Mouse (Mus musculus): Measurements from ENCODE around the gene Dnajb14. TPM values are rescaled to one million over a fixed set of nuclear protein-coding genes. Genes with fewer than 3 reads are reported as not detected.

The Dnajb14 gene
- polyA plus RNA-seq, 1 experiment from 2014 or later: 10.5 TPM

DNA sequence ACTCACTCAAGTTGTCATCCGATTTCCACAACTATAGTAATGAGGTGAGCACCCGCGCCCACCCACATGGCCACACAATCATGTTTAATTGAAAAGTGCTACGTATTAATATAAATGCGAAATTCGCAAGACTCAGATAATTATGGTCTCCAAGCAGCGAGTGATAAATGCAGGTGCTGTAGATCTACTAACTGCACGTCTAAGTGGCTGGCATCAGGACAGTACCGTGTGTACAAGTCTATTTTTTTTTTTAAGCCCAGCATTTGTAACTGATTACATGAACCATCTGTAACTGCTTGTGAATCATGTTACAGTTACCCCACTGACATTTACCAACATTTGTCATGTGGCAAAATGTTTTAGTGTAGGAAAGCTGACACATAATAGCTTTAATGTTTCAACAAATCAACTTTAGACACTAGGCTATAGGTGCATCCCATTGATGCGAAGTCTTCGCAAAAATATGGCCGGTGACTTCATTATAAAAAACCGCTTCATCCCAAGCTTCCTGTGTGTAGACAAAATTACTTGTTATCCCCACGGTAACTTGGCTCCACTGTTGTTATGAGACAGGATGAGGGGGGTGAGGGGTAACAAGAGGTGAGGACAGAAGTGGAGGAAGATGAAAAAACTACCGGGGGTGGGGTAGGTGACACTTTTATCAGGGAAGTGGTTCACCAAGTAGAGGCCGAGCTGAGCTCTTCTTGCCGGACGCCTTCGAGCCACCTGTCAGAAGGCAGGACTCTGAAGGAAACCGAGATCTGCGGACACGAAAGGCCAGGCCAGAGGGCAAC is 3.9 kb upstream of the Dnajb14 start:
- H3K9me3 ChIP-seq (replicated peaks): no peaks in the 10 kb centered on the region
- no peak for ATAC-seq (replicated peaks; ENCODE audit: insufficient number of reproducible peaks, insufficient read depth, low FRiP score, low read depth)
- H3K27ac ChIP-seq: peak overlapping the region; percentile 96
- peaks cover 4% of the 10 kb centered on the region; the same call in 1 of the 2 replicates for H3K36me3 ChIP-seq
- H3K4me2 ChIP-seq: peak overlapping the region; percentile 77
- peak overlapping the region; percentile 74 for H3K9ac ChIP-seq
- peaks cover 31% of the 10 kb centered on the region for H3K4me1 ChIP-seq (replicated peaks)
- no peaks in the 10 kb centered on the region for H3K27me3 ChIP-seq
- peak overlapping the region; percentile 85 for H3K4me3 ChIP-seq
- WGBS: 39% methylated on average over 22 of the region's 22 CpGs

GRCm38 (mm10) chr3:137864124-137864987 is 3.1 kb upstream of the Dnajb14 start, which contains the start of gene H2afz:
H2afz (plus strand) TSS chr3:137864487.
- Histone ChIP-seq H3K9me3 (replicated peaks) (no peaks in the 10 kb centered on the region), H3K4me2 (peak within 1 kb of the TSS; percentile 77), H3K4me3 (peak within 1 kb of the TSS; percentile 85), H3K27me3 (no peaks in the 10 kb centered on the region), H3K36me3 (peaks cover 4% of the 10 kb centered on the region; the same call in 1 of the 2 replicates), H3K27ac (peak within 1 kb of the TSS; percentile 96), H3K9ac (peak within 1 kb of the TSS; percentile 92), H3K4me1 (replicated peaks) (peaks cover 31% of the 10 kb centered on the region)
- WGBS: under 1% methylated on average over 104 of the region's 115 CpGs
- ATAC-seq (replicated peaks; ENCODE audit: insufficient number of reproducible peaks, insufficient read depth, low FRiP score, low read depth): peak; percentile 93

DNA sequence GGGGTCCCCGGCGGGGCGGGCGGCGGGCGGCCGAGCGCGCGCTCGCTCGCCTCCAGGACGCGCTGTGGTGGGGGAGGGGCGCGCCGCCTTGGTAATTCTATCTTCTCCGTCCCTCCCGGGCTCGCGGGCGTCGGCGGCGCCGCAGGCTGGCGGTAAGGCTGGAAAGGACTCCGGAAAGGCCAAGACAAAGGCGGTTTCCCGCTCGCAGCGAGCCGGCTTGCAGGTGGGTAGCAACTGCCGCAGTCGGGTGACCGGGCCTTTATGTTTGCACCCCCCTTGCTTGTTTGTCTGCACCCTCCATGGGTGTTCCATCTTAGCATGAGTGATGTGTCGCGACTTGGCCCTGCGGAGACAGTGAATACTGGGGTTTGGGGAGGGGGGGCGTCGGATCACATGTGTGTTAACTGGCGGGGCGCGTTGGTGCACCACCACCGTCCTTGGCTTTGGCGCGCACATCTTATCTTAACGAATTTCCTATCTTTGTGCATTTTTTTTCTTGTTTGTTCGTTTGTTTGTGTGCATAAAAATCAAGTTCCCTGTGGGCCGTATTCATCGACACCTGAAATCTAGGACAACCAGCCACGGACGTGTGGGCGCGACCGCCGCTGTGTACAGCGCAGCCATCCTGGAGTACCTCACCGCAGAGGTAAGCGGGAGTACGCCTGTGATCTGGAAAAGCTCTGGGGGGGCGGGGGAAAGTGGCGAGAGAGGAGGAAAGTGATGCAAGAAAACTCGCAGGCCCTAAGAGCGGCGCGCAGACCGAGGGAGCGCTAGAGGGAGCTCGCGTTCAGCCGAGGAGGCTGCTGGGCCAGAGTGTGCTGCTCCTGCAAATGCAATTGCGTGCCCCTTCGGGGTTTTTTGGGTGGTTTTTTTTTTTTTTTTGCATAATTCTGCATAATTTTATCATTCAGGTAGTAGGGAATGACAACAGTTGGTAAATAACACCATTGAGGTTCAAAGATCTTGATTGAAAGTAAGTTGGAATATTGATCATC is 2.2 kb upstream of the Dnajb14 start:
- Histone ChIP-seq H3K4me3 (peak overlapping the region; percentile 85), H3K9ac (peak overlapping the region; percentile 92), H3K9me3 (replicated peaks) (no peaks in the 10 kb centered on the region), H3K4me2 (peak overlapping the region; percentile 63), H3K27me3 (no peaks in the 10 kb centered on the region), H3K27ac (peak overlapping the region; percentile 96), H3K36me3 (peaks cover 4% of the 10 kb centered on the region; the same call in 1 of the 2 replicates), H3K4me1 (replicated peaks) (peaks cover 33% of the 10 kb centered on the region)
- ATAC-seq (replicated peaks; ENCODE audit: insufficient number of reproducible peaks, insufficient read depth, low FRiP score, low read depth): peak; percentile 29
- WGBS: under 1% methylated on average over 69 of the region's 74 CpGs

DNA sequence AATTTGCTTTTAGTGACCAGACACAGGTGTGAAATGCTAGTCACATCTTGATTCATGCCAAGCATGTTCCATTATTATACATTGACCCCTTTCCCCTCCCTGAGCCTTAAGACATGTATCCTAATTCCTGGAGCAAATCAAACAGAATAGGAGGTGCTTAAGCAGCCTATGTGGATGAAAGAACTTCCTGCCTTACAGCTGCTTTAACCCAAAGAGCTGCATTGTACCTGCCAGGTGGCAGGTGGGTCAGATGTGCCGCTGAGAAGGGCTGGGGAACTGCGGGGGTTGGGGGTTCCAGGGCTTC is 390 bp upstream of the Dnajb14 start:
- Histone ChIP-seq H3K9ac (peak overlapping the region; percentile 100), H3K4me1 (replicated peaks) (peaks cover 23% of the 10 kb centered on the region), H3K9me3 (replicated peaks) (no peaks in the 10 kb centered on the region), H3K27me3 (no peaks in the 10 kb centered on the region), H3K36me3 (peaks cover 4% of the 10 kb centered on the region; the same call in 1 of the 2 replicates), H3K27ac (peak overlapping the region; percentile 98), H3K4me2 (peak overlapping the region; percentile 80), H3K4me3 (peak overlapping the region; percentile 98)
- WGBS: 2% methylated on average over 2 of the region's 2 CpGs
- ATAC-seq (replicated peaks; ENCODE audit: insufficient number of reproducible peaks, insufficient read depth, low FRiP score, low read depth): no peak

- peaks cover 22% of the 10 kb centered on the region for H3K4me1 ChIP-seq (replicated peaks)
- peak overlapping the region; percentile 98 for H3K27ac ChIP-seq
- H3K4me2 ChIP-seq: peak overlapping the region; percentile 80
- H3K9ac ChIP-seq: peak overlapping the region; percentile 100
- H3K27me3 ChIP-seq: no peaks in the 10 kb centered on the region
- H3K36me3 ChIP-seq: peaks cover 4% of the 10 kb centered on the region; the same call in 1 of the 2 replicates
- peak; percentile 9; the same call in 1 of the 2 replicates for ATAC-seq (replicated peaks; ENCODE audit: insufficient number of reproducible peaks, insufficient read depth, low FRiP score, low read depth)
- 2% methylated on average over 26 of the region's 26 CpGs for WGBS
- H3K4me3 ChIP-seq: peak overlapping the region; percentile 98
- H3K9me3 ChIP-seq (replicated peaks): no peaks in the 10 kb centered on the region
These were observed 829 bp downstream of the Dnajb14 start for GRCm38 (mm10) chr3:137868094-137868913.

GRCm38 (mm10) chr3:137869395-137869794 is 1.9 kb downstream of the Dnajb14 start:
- H3K4me2 ChIP-seq: peak overlapping the region; percentile 80; the same call in 1 of the 2 replicates
- peaks cover 17% of the 10 kb centered on the region for H3K4me1 ChIP-seq (replicated peaks)
- 93% methylated on average over 9 of the region's 9 CpGs for WGBS
- no peak for ATAC-seq (replicated peaks; ENCODE audit: insufficient number of reproducible peaks, insufficient read depth, low FRiP score, low read depth)
- no peak overlapping the region for H3K4me3 ChIP-seq
- H3K27ac ChIP-seq: no peak overlapping the region
- H3K27me3 ChIP-seq: no peaks in the 10 kb centered on the region
- peaks cover 4% of the 10 kb centered on the region; the same call in 1 of the 2 replicates for H3K36me3 ChIP-seq
- no peaks in the 10 kb centered on the region for H3K9me3 ChIP-seq (replicated peaks)
- no peak overlapping the region for H3K9ac ChIP-seq

- H3K9me3 ChIP-seq (replicated peaks): no peaks in the 10 kb centered on the region
- no peak overlapping the region for H3K9ac ChIP-seq
- no peak overlapping the region for H3K4me2 ChIP-seq
- H3K36me3 ChIP-seq: no peaks in the 10 kb centered on the region
- no peak overlapping the region for H3K4me3 ChIP-seq
- no peaks in the 10 kb centered on the region for H3K27me3 ChIP-seq
- ATAC-seq (replicated peaks; ENCODE audit: insufficient number of reproducible peaks, insufficient read depth, low FRiP score, low read depth): no peak
- H3K27ac ChIP-seq: no peak overlapping the region
- WGBS: 75% methylated on average over 3 of the region's 3 CpGs
- H3K4me1 ChIP-seq (replicated peaks): no peaks in the 10 kb centered on the region
These were observed 11.8 kb downstream of the Dnajb14 start for GRCm38 (mm10) chr3:137879313-137879712.

DNA sequence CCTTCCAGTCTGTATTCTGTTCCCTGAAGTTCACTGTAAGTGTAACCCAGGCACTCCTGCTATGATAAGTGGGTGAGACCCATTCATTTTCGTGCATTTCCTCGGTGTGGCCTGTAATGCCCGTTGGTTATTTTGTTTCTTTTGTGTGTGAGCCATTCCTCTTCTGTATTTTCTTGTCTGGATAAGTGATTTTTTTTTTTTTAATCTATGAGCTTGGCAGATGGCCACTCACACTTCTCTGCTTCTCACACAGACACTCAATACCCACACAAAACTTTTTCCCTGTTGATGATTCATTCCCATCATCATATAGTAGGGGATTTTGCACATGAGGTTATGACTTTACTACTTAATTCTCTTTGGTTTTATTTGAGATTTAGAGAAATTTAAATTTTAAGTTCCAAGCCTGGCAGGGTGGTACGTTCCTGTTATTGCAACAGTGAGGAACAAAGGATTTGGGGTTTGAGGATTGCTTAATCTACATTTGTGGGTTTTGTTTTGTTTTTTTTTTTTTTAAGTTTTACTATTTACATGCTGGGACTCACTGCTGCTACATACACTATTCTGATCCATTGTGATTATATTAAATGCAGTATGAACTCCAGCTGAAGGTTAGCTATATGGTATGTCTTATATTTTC is 12.8 kb downstream of the Dnajb14 start:
- H3K36me3 ChIP-seq: no peaks in the 10 kb centered on the region
- H3K4me2 ChIP-seq: no peak overlapping the region
- no peak overlapping the region for H3K4me3 ChIP-seq
- H3K9me3 ChIP-seq (replicated peaks): no peaks in the 10 kb centered on the region
- H3K4me1 ChIP-seq (replicated peaks): no peaks in the 10 kb centered on the region
- 68% methylated on average over 4 of the region's 4 CpGs for WGBS
- H3K27ac ChIP-seq: no peak overlapping the region
- ATAC-seq (replicated peaks; ENCODE audit: insufficient number of reproducible peaks, insufficient read depth, low FRiP score, low read depth): no peak
- no peak overlapping the region for H3K9ac ChIP-seq
- no peaks in the 10 kb centered on the region for H3K27me3 ChIP-seq

GRCm38 (mm10) chr3:137881093-137881492 is 13.6 kb downstream of the Dnajb14 start:
- H3K4me1 ChIP-seq (replicated peaks): no peaks in the 10 kb centered on the region
- WGBS: 95% methylated on average over 5 of the region's 5 CpGs
- no peak overlapping the region for H3K4me2 ChIP-seq
- ATAC-seq (replicated peaks; ENCODE audit: insufficient number of reproducible peaks, insufficient read depth, low FRiP score, low read depth): no peak
- no peaks in the 10 kb centered on the region for H3K36me3 ChIP-seq
- H3K27ac ChIP-seq: no peak overlapping the region
- H3K4me3 ChIP-seq: no peak overlapping the region
- H3K9ac ChIP-seq: no peak overlapping the region
- no peaks in the 10 kb centered on the region for H3K27me3 ChIP-seq
- no peaks in the 10 kb centered on the region for H3K9me3 ChIP-seq (replicated peaks)

GRCm38 (mm10) chr3:137887961-137888360 is 20.5 kb downstream of the Dnajb14 start:
- Histone ChIP-seq H3K9me3 (replicated peaks) (no peaks in the 10 kb centered on the region), H3K4me1 (replicated peaks) (no peaks in the 10 kb centered on the region), H3K27me3 (no peaks in the 10 kb centered on the region), H3K27ac (no peak overlapping the region), H3K36me3 (peaks cover 9% of the 10 kb centered on the region), H3K9ac (no peak overlapping the region), H3K4me3 (no peak overlapping the region), H3K4me2 (no peak overlapping the region)
- WGBS: 77% methylated on average over 7 of the region's 7 CpGs
- ATAC-seq (replicated peaks; ENCODE audit: insufficient number of reproducible peaks, insufficient read depth, low FRiP score, low read depth): no peak

All from heart, embryonic 15.5 days (tissue).